Mouse (Mus musculus) kidney, embryonic 16.5 days (tissue): Measurements from ENCODE around the gene Ptprb. TPM values are rescaled to one million over a fixed set of nuclear protein-coding genes. Genes with fewer than 3 reads are reported as not detected.

Source experiments
- ATAC-seq: fragments of 200-750 bp; cut with Nextera tagmentation; 2 replicates; pipeline ENCODE4 v1.8.0; 2017; ENCODE audit warnings: moderate TSS enrichment; ENCODE audit not compliant: low FRiP score, low TSS enrichment
- H3K27ac ChIP-seq: fragments of 300-500 bp; sonication (generic); 2 replicates; pipeline ENCODE4 v1.5.1; 2014; ENCODE audit warnings: low read length
- H3K27me3 ChIP-seq: fragments of 300-500 bp; sonication (generic); 2 replicates; pipeline ENCODE4 v1.6.1; 2014; ENCODE audit warnings: low read length, control low read depth, mixed read lengths; ENCODE audit not compliant: insufficient read depth
- H3K36me3 ChIP-seq: fragments of 300-500 bp; sonication (generic); 2 replicates; pipeline ENCODE4 v1.6.1; 2014; ENCODE audit warnings: low read length, control low read depth, mixed read lengths; ENCODE audit not compliant: insufficient read depth
- H3K4me1 ChIP-seq: fragments of 300-500 bp; sonication (generic); 2 replicates; pipeline ENCODE4 v1.6.1; 2014; ENCODE audit warnings: low read length, control low read depth, mixed read lengths; ENCODE audit not compliant: insufficient read depth
- H3K4me2 ChIP-seq: fragments of 300-500 bp; sonication (generic); replicated peaks from 2 replicates; pipeline ENCODE4 v1.6.1; 2014; ENCODE audit warnings: low read depth, low read length
- H3K4me3 ChIP-seq: fragments of 300-500 bp; sonication (generic); 2 replicates; pipeline ENCODE4 v1.5.1; 2014; ENCODE audit warnings: mild to moderate bottlenecking, low read length
- H3K9ac ChIP-seq: fragments of 300-500 bp; sonication (generic); replicated peaks from 2 replicates; pipeline ENCODE4 v1.6.1; 2014; ENCODE audit warnings: low read length
- H3K9me3 ChIP-seq: fragments of 300-500 bp; sonication (generic); 2 replicates; pipeline ENCODE4 v1.6.1; 2016; ENCODE audit warnings: low read length, control low read depth
- WGBS: fragments of 180-500 bp; shearing (Covaris S2); extraction: QIAGEN DNeasy Blood & Tissue Kit; methylation state at CpG from one replicate; pipeline ENCODE4 v1.1.7; 2014; 5-methylcytosine and 5-hydroxymethylcytosine counted together
- polyA plus RNA-seq: library from polyadenylated mRNA; unstranded; fragments of >200 nt; fragmentation: Nextera tagmentation; extraction: Ambion mirVana; gene quantifications from 2 replicates; pipeline ENCODE4 v1.2.1, GENCODE M21; 2015

Gene Ptprb
- polyA plus RNA-seq, 1 experiment from 2014 or later = 7.0 TPM

GRCm38 (mm10) chr10:116290483-116290882 is 15.2 kb downstream of the Ptprb start:
- Histone ChIP-seq H3K4me1 (0 out of 2 replicates have a peak, but pooled peaks cover 3% of the 10 kb centered on the region), H3K4me2 (no peak overlapping the region), H3K4me3 (no peak overlapping the region), H3K27ac (no peak overlapping the region), H3K36me3 (no peaks in the 10 kb centered on the region), H3K9me3 (no peaks in the 10 kb centered on the region), H3K9ac (no peak overlapping the region), H3K27me3 (no peaks in the 10 kb centered on the region)
- no peak for ATAC-seq
- WGBS = 69% methylated on average over 4 of the region's 4 CpGs

GRCm38 (mm10) chr10:116291153-116291755 is 15.9 kb downstream of the Ptprb start:
- 70% methylated on average over 8 of the region's 8 CpGs for WGBS
- Histone ChIP-seq H3K27ac (no peak overlapping the region), H3K4me3 (no peak overlapping the region), H3K4me1 (0 out of 2 replicates have a peak, but pooled peaks cover 3% of the 10 kb centered on the region), H3K36me3 (no peaks in the 10 kb centered on the region), H3K9ac (no peak overlapping the region), H3K4me2 (no peak overlapping the region), H3K27me3 (no peaks in the 10 kb centered on the region), H3K9me3 (no peaks in the 10 kb centered on the region)
- ATAC-seq = no peak

DNA sequence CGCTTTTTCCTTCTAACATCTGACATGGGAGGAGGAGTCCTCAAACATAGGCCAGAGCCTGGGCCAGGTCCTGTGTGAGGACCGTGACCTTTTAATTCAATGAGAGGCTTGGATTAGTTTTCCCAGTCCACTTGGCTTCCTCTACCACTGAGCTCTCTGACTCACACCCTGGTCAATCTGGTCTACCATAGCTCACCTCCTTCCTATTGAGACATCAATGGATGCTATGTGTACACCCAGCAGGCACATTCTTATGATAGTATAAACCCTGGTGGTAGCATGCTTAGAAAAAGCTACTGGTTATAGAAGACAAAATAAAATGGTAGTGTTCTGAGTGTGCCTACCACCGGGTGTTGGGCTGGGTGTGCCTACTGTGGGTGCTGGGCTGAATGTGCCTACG is 21.1 kb downstream of the Ptprb start:
- Histone ChIP-seq H3K4me3 (no peak overlapping the region), H3K27me3 (peaks cover 5% of the 10 kb centered on the region), H3K9ac (no peak overlapping the region), H3K36me3 (no peaks in the 10 kb centered on the region), H3K9me3 (no peaks in the 10 kb centered on the region), H3K27ac (no peak overlapping the region), H3K4me2 (no peak overlapping the region), H3K4me1 (peaks cover 5% of the 10 kb centered on the region; the same call in 1 of the 2 replicates)
- ATAC-seq = no peak
- WGBS = 86% methylated on average over 4 of the region's 4 CpGs

DNA sequence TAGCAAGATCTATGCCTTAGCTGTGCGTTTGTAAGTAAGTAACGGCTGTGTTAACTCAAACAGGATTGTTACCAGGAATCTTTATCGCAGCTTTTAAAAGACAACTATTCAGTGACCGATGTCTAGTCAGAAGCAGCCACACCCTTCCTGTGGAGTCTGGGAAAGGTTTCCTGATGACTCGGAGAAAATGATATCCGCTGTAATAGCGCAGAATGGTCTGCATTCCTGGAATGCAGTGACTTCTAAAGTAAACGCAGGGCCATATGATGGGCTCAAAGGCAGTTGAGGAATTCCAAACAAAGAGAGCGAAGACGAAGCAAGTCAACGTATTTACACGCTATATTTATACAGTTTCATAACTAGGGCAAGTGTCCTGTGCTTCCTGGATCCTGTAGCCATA is 22.5 kb downstream of the Ptprb start:
- H3K36me3 ChIP-seq = no peaks in the 10 kb centered on the region
- no peak for ATAC-seq
- H3K4me3 ChIP-seq = no peak overlapping the region
- no peak overlapping the region for H3K9ac ChIP-seq
- 62% methylated on average over 12 of the region's 12 CpGs for WGBS
- peaks cover 7% of the 10 kb centered on the region; the same call in 1 of the 2 replicates for H3K4me1 ChIP-seq
- H3K27me3 ChIP-seq = peaks cover 16% of the 10 kb centered on the region
- H3K27ac ChIP-seq = no peak overlapping the region
- no peaks in the 10 kb centered on the region for H3K9me3 ChIP-seq
- H3K4me2 ChIP-seq = no peak overlapping the region

- H3K4me3 ChIP-seq = peak overlapping the region; percentile 57
- H3K27me3 ChIP-seq = peaks cover 16% of the 10 kb centered on the region
- peaks cover 7% of the 10 kb centered on the region; the same call in 1 of the 2 replicates for H3K4me1 ChIP-seq
- H3K36me3 ChIP-seq = no peaks in the 10 kb centered on the region
- H3K9me3 ChIP-seq = no peaks in the 10 kb centered on the region
- H3K4me2 ChIP-seq = peak overlapping the region; percentile 86
- WGBS = 9% methylated on average over 7 of the region's 7 CpGs
- no peak overlapping the region for H3K27ac ChIP-seq
- ATAC-seq = peak; percentile 29
- H3K9ac ChIP-seq = peak overlapping the region; percentile 53; the same call in 1 of the 2 replicates
Observed at GRCm38 (mm10) chr10:116300824-116301223, 25.5 kb downstream of the Ptprb start.

DNA sequence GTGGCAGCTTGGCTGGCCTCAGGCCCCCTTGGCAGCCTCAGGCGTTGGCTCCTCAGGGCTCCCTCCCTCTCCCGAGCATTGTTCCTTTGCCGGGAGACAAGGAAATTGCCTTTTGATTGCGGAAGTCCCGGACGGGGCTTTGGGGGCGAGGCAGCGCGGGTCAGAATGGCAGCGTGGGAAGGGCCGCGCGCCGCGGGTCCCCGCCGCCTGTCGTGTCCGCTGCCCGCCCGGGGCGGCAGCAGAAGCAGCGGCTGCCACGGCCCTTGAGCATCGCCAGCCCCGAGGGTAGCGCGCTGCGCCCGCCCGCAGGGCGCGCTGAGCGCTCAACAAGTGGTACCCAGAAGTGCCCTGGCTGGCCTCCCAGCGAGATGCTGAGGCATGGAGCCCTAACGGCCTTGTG is 25.9 kb downstream of the Ptprb start:
- Histone ChIP-seq H3K27me3 (peaks cover 16% of the 10 kb centered on the region), H3K9me3 (no peaks in the 10 kb centered on the region), H3K9ac (peak overlapping the region; percentile 53), H3K36me3 (no peaks in the 10 kb centered on the region), H3K27ac (0 out of 2 replicates have a peak overlapping the region, but pooled peaks have one; percentile 6), H3K4me1 (peaks cover 7% of the 10 kb centered on the region; the same call in 1 of the 2 replicates), H3K4me3 (peak overlapping the region; percentile 57), H3K4me2 (peak overlapping the region; percentile 86)
- WGBS = 0% methylated on average over 35 of the region's 36 CpGs
- peak; percentile 77 for ATAC-seq

- Histone ChIP-seq H3K27me3 (peaks cover 16% of the 10 kb centered on the region), H3K36me3 (no peaks in the 10 kb centered on the region), H3K27ac (no peak overlapping the region), H3K9me3 (no peaks in the 10 kb centered on the region), H3K9ac (no peak overlapping the region), H3K4me2 (no peak overlapping the region), H3K4me1 (peaks cover 7% of the 10 kb centered on the region; the same call in 1 of the 2 replicates), H3K4me3 (no peak overlapping the region)
- 81% methylated on average over 4 of the region's 4 CpGs for WGBS
- ATAC-seq = no peak
Observed at GRCm38 (mm10) chr10:116304355-116304754, 29.0 kb downstream of the Ptprb start.

DNA sequence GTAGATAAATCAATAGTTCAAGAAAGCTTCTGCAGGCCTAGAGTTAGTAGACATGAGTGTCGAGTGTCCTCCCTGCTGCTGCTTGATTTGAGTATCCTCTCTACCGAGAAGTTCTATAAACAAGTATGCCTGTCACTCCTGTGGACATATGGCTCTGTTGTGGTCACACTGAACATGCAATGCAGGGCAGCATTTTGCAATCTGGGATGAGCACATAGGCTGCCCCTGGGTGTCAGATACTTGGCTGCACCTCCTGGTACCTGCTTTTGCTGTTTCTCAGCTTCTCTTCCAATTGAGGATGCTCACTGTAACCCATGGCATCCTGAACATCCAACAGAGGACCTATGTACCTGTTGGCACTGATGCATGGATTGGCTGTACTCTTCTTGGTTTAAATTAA is 34.1 kb downstream of the Ptprb start:
- Histone ChIP-seq H3K4me1 (no peaks in the 10 kb centered on the region), H3K4me3 (no peak overlapping the region), H3K9ac (no peak overlapping the region), H3K27me3 (no peaks in the 10 kb centered on the region), H3K27ac (0 out of 2 replicates have a peak overlapping the region, but pooled peaks have one; percentile 7), H3K9me3 (no peaks in the 10 kb centered on the region), H3K36me3 (no peaks in the 10 kb centered on the region), H3K4me2 (no peak overlapping the region)
- WGBS = 54% methylated on average over 2 of the region's 2 CpGs
- no peak for ATAC-seq

- H3K4me1 ChIP-seq = no peaks in the 10 kb centered on the region
- H3K9me3 ChIP-seq = no peaks in the 10 kb centered on the region
- no peak for ATAC-seq
- no peaks in the 10 kb centered on the region for H3K36me3 ChIP-seq
- H3K9ac ChIP-seq = no peak overlapping the region
- WGBS = 66% methylated on average over 11 of the region's 11 CpGs
- H3K27ac ChIP-seq = no peak overlapping the region
- H3K4me3 ChIP-seq = no peak overlapping the region
- no peaks in the 10 kb centered on the region for H3K27me3 ChIP-seq
- H3K4me2 ChIP-seq = no peak overlapping the region
Observed at GRCm38 (mm10) chr10:116310516-116311210, 35.3 kb downstream of the Ptprb start.

- Histone ChIP-seq H3K27ac (no peak overlapping the region), H3K4me2 (peak overlapping the region; percentile 17; the same call in 1 of the 2 replicates), H3K9ac (no peak overlapping the region), H3K4me3 (no peak overlapping the region), H3K4me1 (no peaks in the 10 kb centered on the region), H3K36me3 (no peaks in the 10 kb centered on the region), H3K27me3 (no peaks in the 10 kb centered on the region), H3K9me3 (no peaks in the 10 kb centered on the region)
- peak; percentile 70; the same call in 1 of the 2 replicates for ATAC-seq
- WGBS = 24% methylated on average over 12 of the region's 12 CpGs
Observed at GRCm38 (mm10) chr10:116319246-116319645, 43.9 kb downstream of the Ptprb start.
